Mouse (Mus musculus) stomach, postnatal 0 days (tissue): Measurements from ENCODE around the gene Cnnm3. TPM values are rescaled to one million over a fixed set of nuclear protein-coding genes. Genes with fewer than 3 reads are reported as not detected.

Experiments used
- ATAC-seq: fragments of 200-750 bp; cut with Nextera tagmentation; 2 replicates; pipeline ENCODE4 v1.8.0; 2017; ENCODE audit not compliant: low FRiP score, low TSS enrichment
- DNase-seq: peaks from one replicate; pipeline ENCODE4 v3.0.0-alpha.2; 2016; ENCODE audit warnings: low spot score
- H3K27ac ChIP-seq: fragments of 300-500 bp; sonication (generic); replicated peaks from 2 replicates; pipeline ENCODE4 v1.5.1; 2014; ENCODE audit warnings: mild to moderate bottlenecking, control low read depth
- H3K27me3 ChIP-seq: fragments of 300-500 bp; sonication (generic); 2 replicates; pipeline ENCODE4 v1.6.1; 2014; ENCODE audit warnings: low read length; ENCODE audit not compliant: control insufficient read depth, insufficient read depth
- H3K36me3 ChIP-seq: fragments of 300-500 bp; sonication (generic); 2 replicates; pipeline ENCODE4 v1.6.1; 2014; ENCODE audit warnings: low read length, mixed read lengths; ENCODE audit not compliant: control insufficient read depth, insufficient read depth
- H3K4me1 ChIP-seq: fragments of 300-500 bp; sonication (generic); replicated peaks from 2 replicates; pipeline ENCODE4 v1.6.1; 2014; ENCODE audit warnings: antibody characterized with exemption; ENCODE audit not compliant: control insufficient read depth, insufficient read depth
- H3K4me2 ChIP-seq: fragments of 300-500 bp; sonication (generic); replicated peaks from 2 replicates; pipeline ENCODE4 v1.6.1; 2014; ENCODE audit warnings: low read depth, mild to moderate bottlenecking, control low read depth, moderate library complexity
- H3K4me3 ChIP-seq: fragments of 300-500 bp; sonication (generic); 2 replicates; pipeline ENCODE4 v1.5.1; 2014; ENCODE audit warnings: low read depth, low read length, control low read depth
- H3K9ac ChIP-seq: fragments of 300-500 bp; sonication (generic); 2 replicates; pipeline ENCODE4 v1.6.1; 2014; ENCODE audit warnings: mild to moderate bottlenecking, low read length, control low read depth, mixed read lengths
- H3K9me3 ChIP-seq: fragments of 300-500 bp; sonication (generic); 2 replicates; pipeline ENCODE4 v1.6.1; 2016; ENCODE audit warnings: low read length; ENCODE audit not compliant: control insufficient read depth
- CTCF ChIP-seq: IDR thresholded peaks from 2 replicates; pipeline ENCODE4 v1.5.1; 2016; ENCODE audit warnings: antibody characterized with exemption, low read depth, mild to moderate bottlenecking, moderate library complexity
- EP300 ChIP-seq: optimal IDR thresholded peaks from 2 replicates; pipeline ENCODE3; 2016; ENCODE audit warnings: antibody characterized with exemption
- WGBS: fragments of 180-500 bp; shearing (Covaris S2); extraction: QIAGEN DNeasy Blood & Tissue Kit; methylation state at CpG from one replicate; pipeline ENCODE4 v1.1.7; 2014; 5-methylcytosine and 5-hydroxymethylcytosine counted together
- microRNA-seq: library from miRNA; unstranded; fragments of <30 nt; microRNA quantifications from one replicate; pipeline ENCODE4, GENCODE M21; 2016
- polyA plus RNA-seq: library from polyadenylated mRNA; unstranded; fragments of >200 nt; fragmentation: Nextera tagmentation; extraction: Ambion mirVana; gene quantifications from 2 replicates; pipeline ENCODE4 v1.2.1, GENCODE M21; 2015

Cnnm3 gene
- polyA plus RNA-seq, 1 experiment from 2014 or later, result 1.6 TPM

DNA sequence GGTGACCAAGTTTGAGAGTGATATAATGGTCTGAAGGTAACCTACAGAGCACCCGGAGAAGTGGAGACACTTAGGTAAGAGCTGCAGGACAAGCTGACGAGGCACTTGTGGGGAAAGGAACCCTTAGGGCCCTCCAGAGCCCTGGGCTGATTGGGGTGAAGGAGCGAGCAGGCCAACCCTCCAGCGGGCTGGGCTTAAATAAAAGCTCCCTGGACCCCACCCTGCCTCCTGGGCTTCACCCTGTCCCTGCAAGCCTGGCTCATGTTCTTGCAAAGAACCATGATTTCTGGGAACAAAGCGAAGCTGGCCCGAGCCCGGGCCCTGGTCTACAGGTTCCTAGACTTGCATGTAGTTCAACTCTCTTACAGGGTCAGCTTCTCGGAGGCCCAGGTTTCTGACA is 61.9 kb downstream of the Cnnm3 start:
- ATAC-seq (no peak), DNase-seq (peak; percentile 33)
- 0 out of 2 replicates have a peak overlapping the region, but pooled peaks have one; percentile 31 for H3K9ac ChIP-seq
- peak overlapping the region; percentile 66 for H3K27ac ChIP-seq
- no peak overlapping the region for H3K4me3 ChIP-seq
- TF ChIP-seq EP300, result no peak
- TF ChIP-seq CTCF, result no peak
- no peak overlapping the region for H3K4me2 ChIP-seq
- WGBS, result 41% methylated on average over 8 of the region's 8 CpGs
- peaks cover 27% of the 10 kb centered on the region for H3K4me1 ChIP-seq
- no peaks in the 10 kb centered on the region for H3K36me3 ChIP-seq
- H3K9me3 ChIP-seq, result no peaks in the 10 kb centered on the region
- H3K27me3 ChIP-seq, result no peaks in the 10 kb centered on the region

DNA sequence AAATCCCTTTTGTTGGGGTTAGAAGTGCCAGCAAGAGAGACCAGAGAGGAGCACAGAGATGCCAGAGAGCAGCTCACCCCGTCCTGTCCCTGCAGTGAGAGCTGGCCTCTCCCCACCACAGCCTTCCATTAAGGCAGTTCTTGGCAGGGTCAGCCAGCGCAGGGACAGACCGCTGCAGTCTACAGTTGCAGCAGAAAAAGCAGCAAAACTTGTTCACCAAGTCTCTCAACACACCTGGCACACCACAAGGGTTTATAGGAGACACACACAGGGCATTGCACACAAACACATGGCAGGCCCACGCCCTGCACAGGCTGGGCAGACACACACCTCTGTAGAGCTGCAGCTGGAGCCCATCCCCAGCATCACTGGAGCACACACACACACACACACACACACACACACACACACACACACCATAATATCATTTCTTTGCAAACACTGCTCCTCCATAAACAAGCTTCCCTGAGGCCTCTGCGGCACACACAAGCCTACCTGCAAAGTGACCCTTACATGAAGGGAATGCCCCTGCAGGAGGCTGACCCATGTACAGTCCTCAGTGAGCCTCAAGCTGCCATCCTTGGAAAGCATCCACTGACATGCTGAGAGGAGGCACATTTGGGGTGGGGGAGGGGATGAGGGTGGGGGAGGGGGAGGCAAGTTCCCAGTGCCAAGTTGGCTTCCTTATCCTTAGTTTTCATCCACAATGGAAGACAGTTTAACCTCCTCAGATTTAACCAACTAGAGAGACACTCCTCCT is 62.7 kb downstream of the Cnnm3 start:
- no peak overlapping the region for H3K9ac ChIP-seq
- no peaks in the 10 kb centered on the region for H3K36me3 ChIP-seq
- no peak overlapping the region for H3K4me3 ChIP-seq
- WGBS, result 41% methylated on average over 5 of the region's 5 CpGs
- no peaks in the 10 kb centered on the region for H3K9me3 ChIP-seq
- DNase-seq (peak; percentile 61), ATAC-seq (peak; percentile 56)
- H3K27me3 ChIP-seq, result no peaks in the 10 kb centered on the region
- no peak overlapping the region for H3K4me2 ChIP-seq
- peak overlapping the region; percentile 66 for H3K27ac ChIP-seq
- TF ChIP-seq EP300, result no peak
- no peak for TF ChIP-seq CTCF
- H3K4me1 ChIP-seq, result peaks cover 20% of the 10 kb centered on the region

DNA sequence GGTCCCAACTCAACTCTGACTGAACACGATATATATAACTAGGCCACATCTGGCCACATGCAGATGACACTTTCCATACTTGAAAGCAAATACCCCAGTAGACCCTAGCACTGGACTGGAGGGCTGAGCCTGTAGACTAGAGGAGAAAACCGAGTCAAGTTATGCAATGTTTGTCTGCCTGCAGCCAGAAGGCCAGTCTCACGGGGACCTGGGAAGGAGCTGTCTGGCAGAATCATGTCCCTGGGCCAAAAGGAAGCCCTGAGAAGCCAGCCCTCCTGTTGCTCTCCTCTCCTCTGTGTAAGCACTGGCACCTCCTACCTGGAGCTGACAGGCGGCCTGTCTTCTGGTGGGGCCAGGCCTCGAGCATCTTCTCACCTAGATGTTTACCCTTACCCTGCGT is 63.7 kb downstream of the Cnnm3 start:
- Histone ChIP-seq H3K27ac (0 out of 2 replicates have a peak overlapping the region, but pooled peaks have one; percentile 18), H3K4me1 (peaks cover 24% of the 10 kb centered on the region), H3K9me3 (no peaks in the 10 kb centered on the region), H3K4me2 (no peak overlapping the region), H3K9ac (no peak overlapping the region), H3K27me3 (no peaks in the 10 kb centered on the region), H3K4me3 (no peak overlapping the region), H3K36me3 (no peaks in the 10 kb centered on the region)
- ATAC-seq, result no peak
- WGBS, result 53% methylated on average over 6 of the region's 6 CpGs
- TF ChIP-seq EP300, result no peak
- no peak for TF ChIP-seq CTCF
- no peak for DNase-seq

DNA sequence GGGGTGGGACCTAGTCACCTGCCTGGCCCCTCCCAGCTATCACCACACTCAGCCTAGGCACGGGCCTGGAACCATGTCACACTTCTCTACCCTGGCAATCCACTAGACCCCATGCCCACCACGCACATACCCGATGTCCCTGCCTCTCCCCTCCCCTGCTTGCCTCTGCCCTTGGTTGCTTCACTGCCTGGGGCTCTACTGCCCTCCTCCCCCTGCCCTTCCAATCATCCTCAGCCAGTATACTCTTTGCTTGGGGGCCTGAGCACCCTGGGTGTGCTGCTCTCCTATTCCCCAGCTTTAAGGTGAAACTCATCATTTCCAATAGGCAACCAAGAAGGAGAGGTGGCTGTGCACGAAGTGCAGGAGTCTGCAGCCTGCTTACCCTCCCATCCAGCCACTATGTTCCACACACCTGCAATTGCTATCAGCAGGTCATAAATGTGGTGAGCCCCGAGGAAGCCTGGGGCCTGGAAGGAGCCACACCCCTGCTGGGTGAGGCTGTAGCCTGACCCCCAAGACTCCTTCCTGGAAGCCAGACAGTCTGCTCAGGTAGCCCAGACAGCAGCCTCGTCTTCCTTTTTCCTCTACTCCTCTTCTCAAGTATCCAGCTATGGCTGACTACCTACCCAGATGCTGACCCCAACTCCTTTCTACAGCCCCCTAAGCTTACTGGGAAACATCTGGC is 65.5 kb downstream of the Cnnm3 start:
- no peak overlapping the region for H3K4me3 ChIP-seq
- H3K36me3 ChIP-seq, result no peaks in the 10 kb centered on the region
- H3K4me1 ChIP-seq, result peaks cover 28% of the 10 kb centered on the region
- DNase-seq (peak; percentile 69), ATAC-seq (0 out of 2 replicates have a peak, but pooled peaks have one; percentile 30)
- H3K9ac ChIP-seq, result no peak overlapping the region
- no peak overlapping the region for H3K27ac ChIP-seq
- no peaks in the 10 kb centered on the region for H3K27me3 ChIP-seq
- WGBS, result 65% methylated on average over 6 of the region's 6 CpGs
- H3K4me2 ChIP-seq, result no peak overlapping the region
- no peaks in the 10 kb centered on the region for H3K9me3 ChIP-seq
- no peak for TF ChIP-seq CTCF
- no peak for TF ChIP-seq EP300

Small RNAs within 50 kb of the gene (microRNA-seq; reads per million reads assigned to microRNA genes)
- gene Gm47280, result not detected

Other genes starting within 250 kb of the Cnnm3 start
- gene Neurl3, start 237.2 kb upstream of the Cnnm3 start, polyA plus RNA-seq, result 24.4 TPM in 2 replicates
- gene Arid5a, start 204.1 kb upstream of the Cnnm3 start, polyA plus RNA-seq, result 4.0 and 4.1 TPM in 2 replicates
- 16.2 and 18.0 TPM in 2 replicates for gene Kansl3, start 142.7 kb upstream of the Cnnm3 start, polyA plus RNA-seq
- 0.13 and 0.21 TPM in 2 replicates for gene Fer1l5, start 139.6 kb upstream of the Cnnm3 start, polyA plus RNA-seq
- 15.7 and 16.5 TPM in 2 replicates for gene Lman2l, start 66.6 kb upstream of the Cnnm3 start, polyA plus RNA-seq
- 18.2 and 19.1 TPM in 2 replicates for gene Cnnm4, start 40.2 kb upstream of the Cnnm3 start, polyA plus RNA-seq
- gene Ankrd23, start 25.0 kb downstream of the Cnnm3 start, polyA plus RNA-seq, result 6.1 and 8.5 TPM in 2 replicates
- gene Gm42417, start 27.6 kb downstream of the Cnnm3 start, polyA plus RNA-seq, result 0.28 and 0.33 TPM in 2 replicates
- 19.5 and 20.1 TPM in 2 replicates for gene Ankrd39, start 35.6 kb downstream of the Cnnm3 start, polyA plus RNA-seq
- gene Sema4c, start 46.5 kb downstream of the Cnnm3 start, polyA plus RNA-seq, result 5.0 and 5.1 TPM in 2 replicates
- gene Fam178b, start 171.3 kb downstream of the Cnnm3 start, polyA plus RNA-seq, result 0.59 and 0.77 TPM in 2 replicates
- 829 and 834 TPM in 2 replicates for gene Cox5b, start 179.6 kb downstream of the Cnnm3 start, polyA plus RNA-seq
- gene 4933424G06Rik, start 198.3 kb downstream of the Cnnm3 start, polyA plus RNA-seq, result 0.16 TPM in 1 of 2 replicates, not detected in the other
- gene Actr1b, start 202.6 kb downstream of the Cnnm3 start, polyA plus RNA-seq, result 60.5 and 62.2 TPM in 2 replicates
- 0.25 and 0.42 TPM in 2 replicates for gene Zap70, start 249.9 kb downstream of the Cnnm3 start, polyA plus RNA-seq